Mouse (Mus musculus) MEL (cell line): ENCODE measurements around the gene Chd2.
A peak's percentile ranks its signal among the peaks of the same experiment; 100 is the strongest.

ENCODE experiments used
- CHD1 ChIP-seq: IDR thresholded peaks from 2 replicates; pipeline ENCODE4 v1.6.1; 2012; ENCODE audit warnings: low read depth, mild to moderate bottlenecking, inconsistent platforms, low read length, improper control_type of control experiment
- CTCF ChIP-seq, 3 experiments: IDR thresholded peaks in 2 of 3; conservative IDR thresholded peaks in 1 of 3; 2 replicates each; pipeline ENCODE4 v1.5.1; 2011 to 2012; ENCODE audit warnings: low read length in 3 of 3, low read depth in 2 of 3, mild to moderate bottlenecking in 2 of 3, improper control_type of control experiment in 1 of 3, inconsistent platforms in 1 of 3, mixed read lengths in 1 of 3, moderate library complexity in 1 of 3; ENCODE audit not compliant: control insufficient read depth in 1 of 3, insufficient read depth in 1 of 3, poor library complexity in 1 of 3, severe bottlenecking in 1 of 3
- E2F4 ChIP-seq: IDR thresholded peaks from 2 replicates; pipeline ENCODE4 v1.6.1; 2011; ENCODE audit warnings: low read depth, low read length, improper control_type of control experiment, borderline replicate concordance
- EP300 ChIP-seq, 2 experiments: IDR thresholded peaks; 2 replicates each; pipeline ENCODE4 v1.6.1; 2011; ENCODE audit warnings: improper control_type of control experiment in 2 of 2, low read length in 2 of 2, low read depth in 1 of 2, mild to moderate bottlenecking in 1 of 2
- JUND ChIP-seq: IDR thresholded peaks from 2 replicates; pipeline ENCODE4 v1.6.1; 2011; ENCODE audit warnings: low read depth, mild to moderate bottlenecking, improper control_type of control experiment, low read length
- KAT2A ChIP-seq: conservative IDR thresholded peaks from 2 replicates; pipeline ENCODE4 v1.6.1; 2012; ENCODE audit warnings: low read depth, low read length, improper control_type of control experiment, inconsistent platforms
- MAZ ChIP-seq: IDR thresholded peaks from 2 replicates; pipeline ENCODE4 v1.6.1; 2012; ENCODE audit warnings: low read depth, mild to moderate bottlenecking, inconsistent platforms, low read length, improper control_type of control experiment
- MXI1 ChIP-seq: IDR thresholded peaks from 2 replicates; pipeline ENCODE4 v1.6.1; 2011; ENCODE audit warnings: mild to moderate bottlenecking, low read depth, low read length, improper control_type of control experiment
- MYC ChIP-seq: IDR thresholded peaks from 2 replicates; pipeline ENCODE4 v1.6.1; 2011; ENCODE audit warnings: low read depth, mild to moderate bottlenecking, low read length, improper control_type of control experiment, moderate library complexity
- NELFE ChIP-seq: IDR thresholded peaks from 2 replicates; pipeline ENCODE4 v1.6.1; 2011; ENCODE audit warnings: low read depth, low read length, improper control_type of control experiment
- POLR2A ChIP-seq, 2 experiments: IDR thresholded peaks; 2 replicates each; pipeline ENCODE4 v1.6.1; 2011 to 2012; ENCODE audit warnings: low read length in 2 of 2, mild to moderate bottlenecking in 2 of 2, control low read depth in 1 of 2, improper control_type of control experiment in 1 of 2, low read depth in 1 of 2, moderate library complexity in 1 of 2; ENCODE audit not compliant: control insufficient read depth in 1 of 2, insufficient read depth in 1 of 2, poor library complexity in 1 of 2
- RAD21 ChIP-seq: IDR thresholded peaks from 2 replicates; pipeline ENCODE4 v1.6.1; 2011; ENCODE audit warnings: mild to moderate bottlenecking, low read depth, low read length, improper control_type of control experiment
- USF1 ChIP-seq: IDR thresholded peaks from 2 replicates; pipeline ENCODE4 v1.6.1; 2014; ENCODE audit warnings: low read depth, mild to moderate bottlenecking, inconsistent platforms, low read length, improper control_type of control experiment, moderate library complexity
- ZC3H11A ChIP-seq: IDR thresholded peaks from 2 replicates; pipeline ENCODE4 v1.6.1; 2012; ENCODE audit warnings: low read depth, mild to moderate bottlenecking, inconsistent platforms, low read length, improper control_type of control experiment

GRCm38 (mm10) chr7:73559170-73559852, 17.7 kb upstream of the Chd2 start:
- TF ChIP-seq MYC (no peak), MXI1 (peak; percentile 28; the same call in 1 of the 2 replicates), CHD1 (no peak; the same call in 1 of the 2 replicates), MAZ (no peak; the same call in 1 of the 2 replicates), CTCF (IDR thresholded peaks at IDR 0.05 in 2 of 3, conservative IDR thresholded peaks at IDR 0.05 in 1 of 3; ENCODE audit: control insufficient read depth in 1 of 3, insufficient read depth in 1 of 3, low read depth in 2 of 3, low read length in 3 of 3, poor library complexity in 1 of 3, severe bottlenecking in 1 of 3) (no peak), POLR2A (IDR thresholded peaks at IDR 0.05; ENCODE audit: control insufficient read depth in 1 of 2, insufficient read depth in 1 of 2, low read depth in 1 of 2, low read length in 2 of 2, poor library complexity in 1 of 2) (no peak; a peak in 1 of 4 replicates), RAD21 (no peak), E2F4 (no peak), KAT2A (no peak), ZC3H11A (no peak), JUND (no peak), NELFE (no peak), EP300 (IDR thresholded peaks at IDR 0.05; ENCODE audit: low read depth in 1 of 2, low read length in 2 of 2) (peak in 1 of 2 experiments; percentile 10; a peak in 1 of 4 replicates), USF1 (no peak)
